Mouse (Mus musculus) cortical plate, adult 2 months (tissue): ENCODE measurements around the gene Pced1b.

Experiments used
- CTCF ChIP-seq: fragments of 200-500 bp; IDR thresholded peaks from 2 replicates; pipeline ENCODE4 v1.5.1; 2011; ENCODE audit warnings: mild to moderate bottlenecking, control low read depth, low read length; ENCODE audit not compliant: insufficient read depth; ENCODE audit errors: extremely low read depth
- POLR2A ChIP-seq: fragments of 200-500 bp; IDR thresholded peaks from 2 replicates; pipeline ENCODE4 v1.6.1; 2011; ENCODE audit warnings: mild to moderate bottlenecking, low read length, control low read depth; ENCODE audit not compliant: insufficient read depth; ENCODE audit errors: extremely low read depth

GRCm38 (mm10) chr15:97351681-97352080, 104.8 kb downstream of the Pced1b start:
- TF ChIP-seq CTCF (no peak), POLR2A (no peak)
